Mouse (Mus musculus) gastrocnemius, postnatal 14 days (tissue): ENCODE measurements at regions not wholly inside any gene's neighbourhood (a gene's known extent, or its start where the extent isn't known, plus 50 kb on each side); places are given as distances from the start of the nearest gene placed in this dataset.

Source experiments
- DNase-seq: peaks from one replicate; pipeline ENCODE4 v3.0.0; 2021; ENCODE audit warnings: mixed read lengths
- intact Hi-C: fragments of 180-260 bp; cut with DNase I; formaldehyde crosslinking; loops from one replicate; pipeline ENCODE4 v1.15.1; 2025; ENCODE audit warnings: low total_unique reads

GRCm38 (mm10) chr9:88063973-88064676 lies 262.9 kb upstream of the Nt5e start:
- intact Hi-C loops: no loop called here
- no peak for DNase-seq

- intact Hi-C loops: no loop called here
Measured at GRCm38 (mm10) chr9:88065057-88065456, 261.9 kb upstream of the Nt5e start.

GRCm38 (mm10) chr9:88065777-88066176 lies 261.2 kb upstream of the Nt5e start:
- intact Hi-C loops: no loop called here
- DNase-seq: no peak

More at GRCm38 (mm10) chr9:88065057-88065456, 261.9 kb upstream of the Nt5e start:
- no peak for DNase-seq

- DNase-seq: no peak
- intact Hi-C loops: no loop called here
Measured at GRCm38 (mm10) chr9:88068322-88068721, 258.7 kb upstream of the Nt5e start.

- intact Hi-C loops: no loop called here
- DNase-seq: peak; percentile 14
Measured at GRCm38 (mm10) chr9:88068881-88069304, 258.1 kb upstream of the Nt5e start.

GRCm38 (mm10) chr9:88069834-88070233 lies 257.2 kb upstream of the Nt5e start:
- intact Hi-C loops: loop anchor here (10.0 kb wide), 2 partner anchors 145 to 355 kb away; no protein-coding TSS in a partner anchor

GRCm38 (mm10) chr9:88073165-88073564 lies 253.8 kb upstream of the Nt5e start:
- DNase-seq: peak; percentile 56
- intact Hi-C loops: loop anchor here (10.0 kb wide), 2 partner anchors 142 to 358 kb away; no protein-coding TSS in a partner anchor

More at GRCm38 (mm10) chr9:88069834-88070233, 257.2 kb upstream of the Nt5e start:
- no peak for DNase-seq

GRCm38 (mm10) chr9:88073579-88073978 lies 253.4 kb upstream of the Nt5e start:
- no peak for DNase-seq
- intact Hi-C loops: loop anchor here (10.0 kb wide), 2 partner anchors 141 to 359 kb away; no protein-coding TSS in a partner anchor

- intact Hi-C loops: no loop called here
- peak; percentile 29 for DNase-seq
Measured at GRCm38 (mm10) chr9:88082931-88083479, 244.0 kb upstream of the Nt5e start.

- no peak for DNase-seq
- intact Hi-C loops: no loop called here
Measured at GRCm38 (mm10) chr9:88085181-88085816, 241.7 kb upstream of the Nt5e start.

GRCm38 (mm10) chr9:88085866-88086265 lies 241.1 kb upstream of the Nt5e start:
- intact Hi-C loops: no loop called here
- no peak for DNase-seq

- no peak for DNase-seq
- intact Hi-C loops: no loop called here
Measured at GRCm38 (mm10) chr9:88091781-88092527, 235.0 kb upstream of the Nt5e start.

- DNase-seq: no peak
- intact Hi-C loops: no loop called here
Measured at GRCm38 (mm10) chr9:88092561-88092960, 234.4 kb upstream of the Nt5e start.

- intact Hi-C loops: no loop called here
Measured at GRCm38 (mm10) chr9:88113094-88113493, 213.9 kb upstream of the Nt5e start.

GRCm38 (mm10) chr9:88120536-88120935 lies 206.5 kb upstream of the Nt5e start:
- DNase-seq: no peak
- intact Hi-C loops: no loop called here

More at GRCm38 (mm10) chr9:88113094-88113493, 213.9 kb upstream of the Nt5e start:
- DNase-seq: no peak

- no peak for DNase-seq
Measured at GRCm38 (mm10) chr9:88120963-88121570, 205.9 kb upstream of the Nt5e start.

GRCm38 (mm10) chr9:88124322-88125005 lies 202.5 kb upstream of the Nt5e start:
- intact Hi-C loops: no loop called here
- DNase-seq: peak; percentile 74

More at GRCm38 (mm10) chr9:88120963-88121570, 205.9 kb upstream of the Nt5e start:
- intact Hi-C loops: no loop called here

- intact Hi-C loops: no loop called here
- DNase-seq: no peak
Measured at GRCm38 (mm10) chr9:88163025-88163780, 163.8 kb upstream of the Nt5e start.
